Mouse (Mus musculus) lung, adult 2 months (tissue): Measurements from ENCODE around the gene Cldn10.

Source experiments
- CTCF ChIP-seq: fragments of 200-500 bp; IDR thresholded peaks from 2 replicates; pipeline ENCODE4 v1.5.1; 2011; ENCODE audit warnings: mild to moderate bottlenecking, low read length, control low read depth; ENCODE audit not compliant: insufficient read depth
- POLR2A ChIP-seq: fragments of 200-500 bp; IDR thresholded peaks from 2 replicates; pipeline ENCODE4 v1.6.1; 2011; ENCODE audit warnings: low read depth, mild to moderate bottlenecking, control low read depth, low read length, borderline replicate concordance; ENCODE audit errors: extremely low read depth

DNA sequence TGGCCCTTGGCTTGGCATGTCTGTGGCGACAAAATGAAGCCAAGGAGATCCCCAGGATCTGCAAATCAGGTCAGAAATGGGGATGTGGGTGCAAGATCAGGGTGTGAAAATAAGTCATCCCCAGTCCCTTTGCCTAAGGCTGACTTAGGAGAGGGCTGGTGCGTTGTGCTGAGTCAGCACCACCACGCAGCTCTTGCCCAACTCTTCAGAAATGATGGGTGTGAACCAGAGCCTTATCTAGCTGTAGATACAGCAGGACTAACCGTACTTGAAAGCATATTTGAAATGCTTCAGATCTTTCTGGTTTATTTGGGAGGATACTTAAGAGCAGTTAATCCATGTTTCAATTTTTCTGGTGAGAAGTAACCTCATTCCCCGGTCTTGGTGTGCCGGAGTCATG, 82.0 kb downstream of the Cldn10 start:
- TF ChIP-seq CTCF (no peak), POLR2A (no peak)
